In the genomic region with DNA sequence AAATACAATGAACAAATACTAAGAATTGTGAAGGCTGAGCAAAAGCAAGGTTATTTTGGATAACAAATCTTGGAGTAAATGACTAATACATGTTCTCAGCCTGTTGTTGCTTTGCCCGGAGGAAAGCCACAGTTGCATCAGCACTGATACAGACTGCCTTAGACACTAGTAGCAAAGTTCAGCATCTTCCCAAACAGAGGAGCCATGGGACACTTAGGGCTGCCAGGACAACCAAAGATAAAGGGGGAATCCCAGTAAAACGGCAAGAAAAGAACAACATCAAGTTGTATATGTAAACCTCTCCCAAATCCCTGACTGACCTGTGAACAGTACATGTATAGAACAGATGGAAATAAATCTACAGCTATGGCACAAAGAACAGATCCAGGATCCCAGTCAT, we compare ENCODE assay signal across 17 mouse cellular contexts. TPM values are rescaled to one million over a fixed set of nuclear protein-coding genes. Genes with fewer than 3 reads are reported as not detected.
DNase-seq lines count a peak whose midpoint lies in the region.
"Had no signal": no experiment of that assay in that cellular context is flagged by ENCODE, and none has a peak within 500 bp of the region (broad histone marks: within the 10 kb centered on the region; RNA-seq: fewer than 3 reads in every experiment).

No protein-coding gene starts in this region.

- DNase-seq in adrenal gland, adult 2 months: peak; percentile 15
- DNase-seq in adrenal gland, postnatal 10 days: no peak
- DNase-seq in heart, adult 18-20 months: peak; percentile 17 to 42
- no peak for DNase-seq in heart, adult 9 months (ENCODE audit: low spot score in 2 of 2)
- peak; percentile 9 for DNase-seq in heart, adult 8-10 months (ENCODE audit: low spot score)
- DNase-seq in heart, postnatal 25 days (ENCODE audit: low spot score): no peak
- DNase-seq: adrenal gland, postnatal 14 days; adrenal gland, postnatal 36 days; B cell, adult 2 months; cerebellum, adult 11-12 months; cerebellum, adult 2 months; cerebellum, adult 9-10 months; cerebellum, postnatal 10 days; cerebellum, postnatal 25 days; forebrain, postnatal 0 days had no signal

- intact Hi-C loops in heart, postnatal 25 days (cut with DNase I): no loop called here

RNA-seq across cellular contexts. Expression of a gene that starts 13.1 kb away (rescaled TPM):
- total RNA-seq in adrenal gland, adult 2 months (2021): under 1 TPM; 0.10 to 0.12 TPM
- 0.01 and 0.03 TPM in 2 replicates for polyA plus RNA-seq in adrenal gland, adult 2 months (2012; rRNA removed)
- total RNA-seq in adrenal gland, postnatal 10 days (2021): 1 to 10 TPM in 1 of 2 experiments, under 1 TPM in 1; 0.87 to 1.8 TPM
- under 1 TPM; 0.05 to 0.44 TPM for total RNA-seq in heart, adult 18-20 months (2021)
- under 1 TPM; 0.20 to 0.34 (median 0.25) TPM for total RNA-seq in heart, adult 8-10 months (2022)
- under 1 TPM; 0.14 to 0.16 TPM for total RNA-seq in heart, postnatal 25 days (2021)
- polyA plus RNA-seq: G1E, Patski had no signal

Comparison
In these comparisons a context has a peak if more than half of its experiments do, and no peak if none do; other contexts are left out.
1. DNase-seq: peak in adrenal gland, adult 2 months (single experiment), heart, adult 18-20 months (2 of 2) and heart, adult 8-10 months (single experiment); none in adrenal gland, postnatal 10 days (single experiment), heart, adult 9 months (0 of 2) and heart, postnatal 25 days (single experiment).